Mouse (Mus musculus) hindlimb bud, embryonic 11.5 days (tissue): ENCODE results near the gene Ticrr.

Source experiments
- DNase-seq: peaks from one replicate; pipeline ENCODE4 v3.0.0-alpha.2; 2012; ENCODE audit warnings: low read depth, low spot score; ENCODE audit errors: extremely low spot score

Gene Ticrr

DNA sequence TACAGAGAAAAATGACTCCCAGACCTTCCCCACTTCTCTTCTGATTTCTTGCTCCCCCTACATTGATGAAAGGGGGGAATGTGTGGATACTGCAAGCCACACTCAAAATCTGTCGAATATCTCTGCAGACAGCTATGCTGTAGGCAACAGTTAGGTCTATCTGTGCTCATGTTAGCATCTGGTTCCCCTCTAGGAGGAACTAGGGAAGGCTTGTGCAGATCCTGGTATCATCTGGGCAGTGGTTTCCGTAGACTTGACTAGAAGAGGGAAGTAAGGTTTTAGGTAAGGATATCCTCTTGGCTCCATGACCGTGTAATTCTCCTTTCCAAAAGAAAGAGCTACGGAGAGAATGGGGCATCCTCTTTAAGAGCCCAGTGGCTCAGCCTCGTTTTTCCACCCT, 84.6 kb downstream of the Ticrr start:
- DNase-seq = no peak

DNA sequence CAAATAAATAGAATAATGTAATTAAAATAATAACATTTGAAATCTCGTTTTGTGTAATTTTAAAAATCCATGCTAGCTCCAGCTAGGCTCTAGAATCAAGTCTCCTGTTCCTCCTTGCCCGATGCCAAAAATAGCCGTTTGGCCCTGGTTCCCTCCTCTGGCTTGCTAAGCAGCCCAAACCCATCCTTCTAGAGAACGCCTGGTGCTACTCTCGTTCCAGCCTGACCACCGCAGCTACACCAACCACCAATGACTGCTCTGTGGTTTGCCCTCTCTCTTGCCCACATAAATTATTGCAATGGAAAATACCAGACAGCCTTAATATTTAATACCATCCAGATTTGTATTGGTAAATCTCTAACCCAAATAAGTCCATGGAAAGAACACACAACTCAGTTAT, 87.7 kb downstream of the Ticrr start:
- DNase-seq = no peak
